Mouse (Mus musculus) embryonic facial prominence, embryonic 12.5 days (tissue): ENCODE measurements around the gene Olfr575. TPM values are rescaled to one million over a fixed set of nuclear protein-coding genes. Genes with fewer than 3 reads are reported as not detected.

Experiments used
- ATAC-seq: fragments of 200-750 bp; cut with Nextera tagmentation; 2 replicates; pipeline ENCODE4 v1.8.0; 2017; ENCODE audit not compliant: insufficient number of reproducible peaks, insufficient read depth, low FRiP score, low TSS enrichment
- H3K27ac ChIP-seq: fragments of 300-500 bp; sonication (generic); 2 replicates; pipeline ENCODE4 v1.5.1; 2016; ENCODE audit warnings: mild to moderate bottlenecking
- H3K27me3 ChIP-seq: fragments of 300-500 bp; sonication (generic); 2 replicates; pipeline ENCODE4 v1.6.1; 2016; ENCODE audit warnings: mild to moderate bottlenecking, moderate library complexity
- H3K36me3 ChIP-seq: fragments of 300-500 bp; sonication (generic); 2 replicates; pipeline ENCODE4 v1.6.1; 2016; ENCODE audit warnings: mild to moderate bottlenecking
- H3K4me1 ChIP-seq: fragments of 300-500 bp; sonication (generic); 2 replicates; pipeline ENCODE4 v1.6.1; 2016
- H3K4me2 ChIP-seq: fragments of 300-500 bp; sonication (generic); replicated peaks from 2 replicates; pipeline ENCODE4 v1.6.1; 2016; ENCODE audit warnings: mild to moderate bottlenecking, moderate library complexity
- H3K4me3 ChIP-seq: fragments of 300-500 bp; sonication (generic); 2 replicates; pipeline ENCODE4 v1.5.1; 2016; ENCODE audit warnings: mild to moderate bottlenecking
- H3K9ac ChIP-seq: fragments of 300-500 bp; sonication (generic); 2 replicates; pipeline ENCODE4 v1.6.1; 2016; ENCODE audit warnings: mild to moderate bottlenecking, moderate library complexity
- H3K9me3 ChIP-seq: fragments of 300-500 bp; sonication (generic); 2 replicates; pipeline ENCODE4 v1.6.1; 2016; ENCODE audit warnings: mild to moderate bottlenecking, moderate library complexity
- WGBS: fragments of 180-500 bp; shearing (Covaris S2); methylation state at CpG from one replicate; pipeline ENCODE4 v1.1.7; 2016; 5-methylcytosine and 5-hydroxymethylcytosine counted together
- polyA plus RNA-seq: library from polyadenylated mRNA; unstranded; fragments of >200 nt; fragmentation: Nextera tagmentation; extraction: Ambion mirVana; gene quantifications from 2 replicates; pipeline ENCODE4 v1.2.1, GENCODE M21; 2016

Olfr575 gene
- not detected in 2 replicates for polyA plus RNA-seq

- Histone ChIP-seq H3K9me3 (no peaks in the 10 kb centered on the region), H3K36me3 (no peaks in the 10 kb centered on the region), H3K9ac (no peak within 1 kb of the TSS), H3K27ac (no peak within 1 kb of the TSS), H3K4me3 (no peak within 1 kb of the TSS), H3K4me1 (no peaks in the 10 kb centered on the region), H3K27me3 (no peaks in the 10 kb centered on the region), H3K4me2 (no peak within 1 kb of the TSS)
- ATAC-seq, result no peak
- 67% methylated on average over 1 of the region's 1 CpGs for WGBS
These were observed at the start of gene Olfr575 for GRCm38 (mm10) chr7:102958593-102958992. TSS of gene Olfr575 (minus strand) at chr7:102958775.

- ATAC-seq, result no peak
- WGBS, result 64% methylated on average over 3 of the region's 3 CpGs
These were observed 30.6 kb upstream of the Olfr575 start, which contains the start of gene Olfr578 for GRCm38 (mm10) chr7:102989224-102989623. TSS of gene Olfr578 (minus strand) at chr7:102989324.

GRCm38 (mm10) chr7:102975843-102976242 lies 17.3 kb upstream of the Olfr575 start, which contains the start of gene Olfr577:
TSS of gene Olfr577 (minus strand) at chr7:102975943.
- ATAC-seq, result no peak
- Histone ChIP-seq H3K27ac (no peak within 1 kb of the TSS), H3K27me3 (no peaks in the 10 kb centered on the region), H3K4me2 (no peak within 1 kb of the TSS), H3K4me3 (no peak within 1 kb of the TSS), H3K4me1 (no peaks in the 10 kb centered on the region), H3K9me3 (no peaks in the 10 kb centered on the region), H3K9ac (no peak within 1 kb of the TSS), H3K36me3 (no peaks in the 10 kb centered on the region)
- WGBS, result 77% methylated on average over 2 of the region's 2 CpGs

More at GRCm38 (mm10) chr7:102989224-102989623, 30.6 kb upstream of the Olfr575 start, which contains the start of gene Olfr578:
- Histone ChIP-seq H3K27me3 (no peaks in the 10 kb centered on the region), H3K4me3 (no peak within 1 kb of the TSS), H3K27ac (no peak within 1 kb of the TSS), H3K36me3 (no peaks in the 10 kb centered on the region), H3K9me3 (no peaks in the 10 kb centered on the region), H3K9ac (no peak within 1 kb of the TSS), H3K4me2 (no peak within 1 kb of the TSS), H3K4me1 (no peaks in the 10 kb centered on the region)

GRCm38 (mm10) chr7:102974399-102974798 lies 15.8 kb upstream of the Olfr575 start:
- Histone ChIP-seq H3K4me3 (no peak overlapping the region), H3K9ac (no peak overlapping the region), H3K36me3 (no peaks in the 10 kb centered on the region), H3K27ac (no peak overlapping the region), H3K27me3 (no peaks in the 10 kb centered on the region), H3K4me2 (no peak overlapping the region), H3K4me1 (no peaks in the 10 kb centered on the region), H3K9me3 (no peaks in the 10 kb centered on the region)
- 57% methylated on average over 1 of the region's 1 CpGs for WGBS
- ATAC-seq, result no peak

- no peaks in the 10 kb centered on the region for H3K27me3 ChIP-seq
- 38% methylated on average over 2 of the region's 2 CpGs for WGBS
- H3K4me2 ChIP-seq, result no peak within 1 kb of the TSS
- H3K4me3 ChIP-seq, result no peak within 1 kb of the TSS
- H3K36me3 ChIP-seq, result no peaks in the 10 kb centered on the region
- no peaks in the 10 kb centered on the region for H3K4me1 ChIP-seq
- no peak within 1 kb of the TSS for H3K9ac ChIP-seq
- H3K27ac ChIP-seq, result no peak within 1 kb of the TSS
- no peaks in the 10 kb centered on the region for H3K9me3 ChIP-seq
- no peak for ATAC-seq
These were observed 3.8 kb upstream of the Olfr575 start, which contains the start of gene Olfr576 for GRCm38 (mm10) chr7:102962360-102962759. TSS of gene Olfr576 (plus strand) at chr7:102962660.

GRCm38 (mm10) chr7:102958137-102958536 lies 438 bp downstream of the Olfr575 start:
- no peaks in the 10 kb centered on the region for H3K9me3 ChIP-seq
- no peak for ATAC-seq
- no peaks in the 10 kb centered on the region for H3K27me3 ChIP-seq
- no peak overlapping the region for H3K9ac ChIP-seq
- no peak overlapping the region for H3K4me3 ChIP-seq
- H3K4me1 ChIP-seq, result no peaks in the 10 kb centered on the region
- 76% methylated on average over 3 of the region's 3 CpGs for WGBS
- no peak overlapping the region for H3K27ac ChIP-seq
- H3K36me3 ChIP-seq, result no peaks in the 10 kb centered on the region
- no peak overlapping the region for H3K4me2 ChIP-seq

GRCm38 (mm10) chr7:102950732-102951131 lies 7.8 kb downstream of the Olfr575 start:
- ATAC-seq, result no peak
- WGBS, result 61% methylated on average over 1 of the region's 1 CpGs

GRCm38 (mm10) chr7:102948167-102948566 lies 10.4 kb downstream of the Olfr575 start, which contains the start of gene Olfr574:
TSS of gene Olfr574 (plus strand) at chr7:102948467.
- ATAC-seq, result no peak
- Histone ChIP-seq H3K9me3 (no peaks in the 10 kb centered on the region), H3K4me3 (no peak within 1 kb of the TSS), H3K27ac (no peak within 1 kb of the TSS), H3K9ac (no peak within 1 kb of the TSS), H3K4me1 (no peaks in the 10 kb centered on the region), H3K4me2 (no peak within 1 kb of the TSS), H3K27me3 (no peaks in the 10 kb centered on the region), H3K36me3 (no peaks in the 10 kb centered on the region)
- 95% methylated on average over 1 of the region's 1 CpGs for WGBS

More at GRCm38 (mm10) chr7:102950732-102951131, 7.8 kb downstream of the Olfr575 start:
- H3K27ac ChIP-seq, result no peak overlapping the region
- H3K4me3 ChIP-seq, result no peak overlapping the region
- no peaks in the 10 kb centered on the region for H3K9me3 ChIP-seq
- H3K27me3 ChIP-seq, result no peaks in the 10 kb centered on the region
- no peaks in the 10 kb centered on the region for H3K36me3 ChIP-seq
- H3K4me1 ChIP-seq, result no peaks in the 10 kb centered on the region
- no peak overlapping the region for H3K9ac ChIP-seq
- H3K4me2 ChIP-seq, result no peak overlapping the region

- no peak overlapping the region for H3K9ac ChIP-seq
- no peaks in the 10 kb centered on the region for H3K27me3 ChIP-seq
- no peak overlapping the region for H3K4me2 ChIP-seq
- H3K4me1 ChIP-seq, result no peaks in the 10 kb centered on the region
- no peak overlapping the region for H3K27ac ChIP-seq
- no peaks in the 10 kb centered on the region for H3K9me3 ChIP-seq
- ATAC-seq, result no peak
- H3K36me3 ChIP-seq, result no peaks in the 10 kb centered on the region
- no peak overlapping the region for H3K4me3 ChIP-seq
- 87% methylated on average over 1 of the region's 1 CpGs for WGBS
These were observed 15.2 kb downstream of the Olfr575 start for GRCm38 (mm10) chr7:102943417-102943816.

GRCm38 (mm10) chr7:102942475-102942874 lies 16.1 kb downstream of the Olfr575 start, which contains the start of gene Olfr573-ps1:
TSS of gene Olfr573-ps1 (minus strand) at chr7:102942575.
- Histone ChIP-seq H3K27me3 (no peaks in the 10 kb centered on the region), H3K9ac (no peak within 1 kb of the TSS), H3K36me3 (no peaks in the 10 kb centered on the region), H3K4me1 (no peaks in the 10 kb centered on the region), H3K9me3 (no peaks in the 10 kb centered on the region), H3K4me3 (no peak within 1 kb of the TSS), H3K27ac (no peak within 1 kb of the TSS), H3K4me2 (no peak within 1 kb of the TSS)
- ATAC-seq, result no peak
- WGBS, result 91% methylated on average over 2 of the region's 2 CpGs

GRCm38 (mm10) chr7:102927105-102927504 lies 31.5 kb downstream of the Olfr575 start:
- H3K9me3 ChIP-seq, result no peaks in the 10 kb centered on the region
- no peak for ATAC-seq
- no peak overlapping the region for H3K4me3 ChIP-seq
- H3K9ac ChIP-seq, result no peak overlapping the region
- no peak overlapping the region for H3K4me2 ChIP-seq
- 78% methylated on average over 3 of the region's 3 CpGs for WGBS
- H3K4me1 ChIP-seq, result no peaks in the 10 kb centered on the region
- H3K36me3 ChIP-seq, result no peaks in the 10 kb centered on the region
- H3K27ac ChIP-seq, result no peak overlapping the region
- no peaks in the 10 kb centered on the region for H3K27me3 ChIP-seq

- no peaks in the 10 kb centered on the region for H3K27me3 ChIP-seq
- no peak within 1 kb of the TSS for H3K4me3 ChIP-seq
- no peak within 1 kb of the TSS for H3K4me2 ChIP-seq
- no peak within 1 kb of the TSS for H3K9ac ChIP-seq
- 61% methylated on average over 1 of the region's 1 CpGs for WGBS
- H3K9me3 ChIP-seq, result no peaks in the 10 kb centered on the region
- H3K4me1 ChIP-seq, result no peaks in the 10 kb centered on the region
- ATAC-seq, result no peak
- H3K27ac ChIP-seq, result no peak within 1 kb of the TSS
- no peaks in the 10 kb centered on the region for H3K36me3 ChIP-seq
These were observed 34.5 kb downstream of the Olfr575 start, which contains the start of gene Olfr572 for GRCm38 (mm10) chr7:102924109-102924508. TSS of gene Olfr572 (plus strand) at chr7:102924409.
